Mouse (Mus musculus): ENCODE measurements around the gene Tor1b. TPM values are rescaled to one million over a fixed set of nuclear protein-coding genes. Genes with fewer than 3 reads are reported as not detected.
"Not testable (repeated sequence)": the region's sequence is repeated elsewhere in the genome, so short reads cannot be mapped to it uniquely, and the experiment has no call there.

The Tor1b gene
- total RNA-seq, 4 experiments from 2014 or later: 60.4 to 66.7 (median 65.7) TPM

- no peak for DNase-seq
These were observed 19.7 kb upstream of the Tor1b start for GRCm38 (mm10) chr2:30933032-30933431.

- DNase-seq: peak; percentile 64
These were observed 18.8 kb upstream of the Tor1b start for GRCm38 (mm10) chr2:30933917-30934450.

- no peak for DNase-seq
These were observed 16.0 kb upstream of the Tor1b start for GRCm38 (mm10) chr2:30936808-30937207.

- DNase-seq: no peak
These were observed 15.0 kb upstream of the Tor1b start for GRCm38 (mm10) chr2:30937731-30938130.

- DNase-seq: no peak
These were observed 14.2 kb upstream of the Tor1b start for GRCm38 (mm10) chr2:30938574-30938991.

- no peak for DNase-seq
These were observed 11.2 kb upstream of the Tor1b start for GRCm38 (mm10) chr2:30941586-30941985.

- not testable (repeated sequence) for DNase-seq
These were observed 10.6 kb upstream of the Tor1b start for GRCm38 (mm10) chr2:30942116-30942515.

GRCm38 (mm10) chr2:30942603-30943011, 10.2 kb upstream of the Tor1b start:
- peak; percentile 49 for DNase-seq

- DNase-seq: no peak
These were observed 319 bp upstream of the Tor1b start for GRCm38 (mm10) chr2:30952457-30952823.

- DNase-seq: no peak
These were observed 2.0 kb downstream of the Tor1b start for GRCm38 (mm10) chr2:30954797-30955196.

GRCm38 (mm10) chr2:30957511-30957910, 4.8 kb downstream of the Tor1b start:
- no peak for DNase-seq

GRCm38 (mm10) chr2:30958726-30959125, 6.0 kb downstream of the Tor1b start:
- DNase-seq: no peak

GRCm38 (mm10) chr2:30959856-30960255, 7.1 kb downstream of the Tor1b start:
- DNase-seq: peak; percentile 57

- no peak for DNase-seq
These were observed 10.0 kb downstream of the Tor1b start for GRCm38 (mm10) chr2:30962570-30963254.

GRCm38 (mm10) chr2:30965627-30966026, 12.9 kb downstream of the Tor1b start:
- no peak for DNase-seq

GRCm38 (mm10) chr2:30966826-30967225, 14.1 kb downstream of the Tor1b start:
- DNase-seq: no peak

- peak; percentile 80 for DNase-seq
These were observed 14.9 kb downstream of the Tor1b start, which contains the start of gene Tor1a for GRCm38 (mm10) chr2:30967352-30968327. Gene Tor1a, minus strand, starts transcription at chr2:30967933.

GRCm38 (mm10) chr2:30981790-30982513, 29.2 kb downstream of the Tor1b start, which contains the start of the genes BC005624 and Usp20:
Gene BC005624, minus strand, starts transcription at chr2:30982201.
Gene Usp20, plus strand, starts transcription at chr2:30982279.
- DNase-seq: peak; percentile 100

- DNase-seq: no peak
These were observed 30.3 kb downstream of the Tor1b start for GRCm38 (mm10) chr2:30983024-30983423.

GRCm38 (mm10) chr2:30985111-30986020, 32.6 kb downstream of the Tor1b start:
- DNase-seq: peak; percentile 86

GRCm38 (mm10) chr2:30990221-30990620, 37.5 kb downstream of the Tor1b start:
- DNase-seq: peak; percentile 69

Data from adrenal gland, adult 8-10 months (tissue).